Mouse (Mus musculus) gastrocnemius, postnatal 4 days (tissue): ENCODE results near the gene Kxd1. TPM values are rescaled to one million over a fixed set of nuclear protein-coding genes. Genes with fewer than 3 reads are reported as not detected.

ENCODE experiments used
- DNase-seq, 2 experiments: peaks; one replicate each; pipeline ENCODE4 v3.0.0; 2021 to 2022; ENCODE audit warnings: low spot score in 2 of 2, mixed read lengths in 2 of 2
- total RNA-seq, 2 experiments: library from RNA; stranded (reverse); gene quantifications; 2 replicates each; pipeline ENCODE4 v1.2.3; 2021

Kxd1 gene
- total RNA-seq, 2 experiments from 2014 or later, result 57.6 to 60.7 TPM

DNA sequence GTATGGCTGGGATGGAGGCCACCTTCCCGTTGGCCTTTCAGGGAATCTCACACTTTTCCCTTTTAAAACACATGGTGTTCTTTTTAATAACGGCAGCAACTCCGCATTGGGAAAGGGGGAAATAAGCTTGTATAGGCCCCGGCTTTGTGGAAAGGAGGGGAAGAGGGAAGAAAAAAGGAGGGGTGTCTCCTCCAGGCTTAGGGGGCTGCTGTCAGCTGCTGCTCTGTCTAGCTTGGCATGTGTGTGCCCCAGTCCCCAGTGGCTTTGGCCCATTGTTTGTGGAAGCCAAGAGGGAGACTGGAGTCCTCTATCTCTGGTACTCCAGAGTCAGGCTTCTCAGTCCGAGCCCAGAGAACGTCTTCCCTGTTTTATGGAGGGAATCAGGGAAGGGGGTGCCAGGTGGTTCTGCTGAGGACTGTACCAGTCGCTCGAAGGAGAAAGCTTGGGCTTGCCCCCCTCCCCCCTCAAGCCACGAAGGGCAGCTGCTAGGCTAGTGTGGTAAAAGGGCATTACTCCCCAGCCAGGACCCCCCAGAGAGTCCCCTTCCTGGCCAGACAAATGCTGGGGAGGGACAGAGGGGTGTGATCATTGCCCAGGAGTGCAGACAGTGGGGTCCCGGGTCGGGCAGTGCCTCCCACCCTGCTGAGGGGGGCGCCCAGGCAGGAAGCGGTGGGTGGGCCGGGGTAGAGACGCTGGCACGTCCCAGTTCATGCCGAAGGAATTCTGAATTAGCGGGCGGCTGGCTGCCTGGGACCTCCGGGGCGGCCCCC lies 32.6 kb downstream of the Kxd1 start:
- no peak for DNase-seq

DNA sequence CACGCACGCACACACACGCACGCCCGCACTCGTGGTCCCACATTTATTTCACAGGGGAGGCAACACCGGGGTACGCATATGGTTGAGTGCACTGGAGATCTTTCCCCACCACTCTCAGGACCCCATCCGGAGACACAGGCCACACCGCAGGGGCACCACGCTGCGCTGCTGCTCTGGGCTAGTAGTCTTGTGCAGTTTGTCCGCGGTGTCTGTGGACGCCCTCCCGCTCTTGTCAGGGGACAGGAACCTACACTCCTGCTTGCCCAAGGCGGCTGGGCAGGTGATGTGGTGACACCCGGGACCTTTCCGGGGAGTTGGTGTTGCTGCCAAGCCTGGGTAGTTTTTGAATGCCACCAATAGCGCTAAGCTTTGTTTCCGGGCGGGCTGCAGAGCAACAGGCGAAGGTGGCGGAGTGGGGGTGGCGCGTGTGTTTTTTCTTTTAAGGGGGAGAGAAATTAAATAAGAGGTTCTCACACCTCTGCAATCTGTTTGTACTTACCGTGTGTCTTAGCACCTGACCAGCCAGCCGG lies 33.3 kb downstream of the Kxd1 start:
- no peak for DNase-seq

DNA sequence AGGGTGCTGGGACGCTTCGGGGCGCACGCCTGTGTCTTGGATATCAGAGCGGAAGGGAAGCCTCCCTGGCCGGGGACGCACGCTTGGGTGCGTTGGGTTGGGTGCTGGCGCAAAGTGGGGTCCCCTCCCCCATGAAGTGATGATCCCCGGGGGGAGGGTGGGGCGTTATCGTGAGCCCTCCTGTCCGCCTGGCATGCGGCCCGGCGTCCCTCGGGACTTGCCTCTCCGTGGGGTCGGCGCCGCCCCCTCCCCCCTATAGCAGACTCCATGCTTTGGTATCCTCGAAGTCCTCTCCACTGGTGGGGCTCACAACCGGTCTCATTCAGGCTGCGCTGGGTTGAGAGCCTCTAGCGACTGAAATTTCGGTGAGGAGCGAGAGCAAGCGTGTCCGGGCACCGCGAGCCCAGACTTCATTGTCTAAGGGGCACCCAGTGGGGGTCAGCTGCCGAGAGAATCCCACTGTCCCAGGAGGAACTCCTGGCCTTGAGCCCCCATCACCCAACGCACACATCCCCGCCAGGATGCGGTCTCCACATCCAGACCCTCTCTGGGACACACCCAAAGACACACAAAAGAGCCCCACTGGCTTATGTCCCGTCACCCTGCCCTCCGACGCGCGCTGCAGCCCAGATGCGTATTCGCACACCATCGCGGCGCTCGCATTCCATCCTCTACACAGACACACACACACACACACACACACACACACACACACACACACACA lies 33.9 kb downstream of the Kxd1 start:
- no peak for DNase-seq

DNA sequence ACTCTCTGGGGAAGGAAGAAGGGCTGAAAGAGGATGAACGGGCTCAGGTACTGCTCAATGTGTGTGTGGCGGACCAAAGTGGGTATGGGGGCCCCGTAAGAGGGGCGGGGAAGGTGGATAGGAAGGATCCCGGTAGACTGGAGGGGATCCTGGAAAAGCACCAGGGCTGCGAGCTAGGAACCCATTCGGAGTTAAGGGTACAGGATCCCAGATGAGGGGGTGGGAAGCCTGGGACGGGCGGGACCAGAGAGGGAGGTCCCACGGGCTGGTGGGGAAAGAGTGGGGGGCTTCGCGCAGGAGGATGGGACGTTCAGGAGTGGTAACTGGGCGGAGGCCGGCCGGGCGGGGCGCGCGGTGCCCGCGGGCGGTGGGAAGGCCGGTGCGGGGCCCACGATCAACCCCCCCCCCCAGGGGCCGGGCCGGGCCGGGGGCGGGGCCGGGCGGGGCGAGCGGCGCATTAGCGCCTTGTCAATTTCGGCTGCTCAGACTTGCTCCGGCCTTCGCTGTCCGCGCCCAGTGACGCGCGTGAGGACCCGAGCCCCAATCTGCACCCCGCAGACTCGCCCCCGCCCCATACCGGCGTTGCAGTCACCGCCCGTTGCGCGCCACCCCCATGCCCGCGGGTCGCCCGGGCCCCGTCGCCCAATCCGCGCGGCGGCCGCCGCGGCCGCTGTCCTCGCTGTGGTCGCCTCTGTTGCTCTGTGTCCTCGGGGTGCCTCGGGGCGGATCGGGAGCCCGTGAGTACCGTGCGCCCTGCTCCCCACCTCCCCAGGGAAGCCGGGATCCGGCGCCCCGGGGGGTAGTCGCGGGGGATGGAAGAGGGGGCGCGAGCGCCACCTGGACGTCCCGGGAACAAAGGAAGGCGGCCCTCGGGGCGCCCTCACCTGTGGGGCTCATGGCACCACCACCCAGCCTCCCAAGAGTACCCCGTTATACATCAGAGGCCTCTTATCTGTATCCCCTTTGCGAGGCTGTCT lies 34.8 kb downstream of the Kxd1 start, which contains the start of gene Crlf1:
Gene Crlf1 (plus strand): TSS at position 495 of the 977 bp plus-strand sequence.
- DNase-seq, result no peak

DNA sequence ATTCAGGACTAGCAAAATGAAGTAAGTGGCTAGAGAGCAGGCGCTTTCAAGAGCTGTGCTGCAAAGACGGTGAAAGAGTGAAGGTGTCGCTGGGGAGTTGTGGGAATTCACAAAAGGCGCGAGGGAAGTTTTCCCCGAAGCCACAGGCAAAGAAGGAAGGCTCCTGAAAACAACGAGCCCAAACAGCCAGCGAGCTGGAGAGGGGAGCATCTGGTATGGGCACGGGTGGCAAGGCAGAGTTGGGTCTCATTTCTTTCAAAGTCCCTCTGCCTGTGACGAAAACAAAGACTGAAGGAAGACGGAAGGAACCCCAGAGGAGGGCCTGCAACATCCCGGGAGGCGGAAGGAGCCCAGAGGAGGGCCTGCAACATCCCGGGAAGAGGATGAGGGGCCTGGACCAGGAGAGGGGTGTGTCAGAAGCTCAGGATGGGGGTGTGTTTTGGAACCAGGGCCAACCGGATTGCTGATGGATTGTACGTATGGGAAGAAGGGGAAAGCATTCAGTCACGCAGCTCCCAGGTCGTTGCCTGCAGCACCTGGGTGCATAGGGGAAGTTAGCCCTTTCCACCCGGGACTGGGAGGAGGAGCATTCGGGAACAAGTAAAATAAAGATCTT lies 36.8 kb downstream of the Kxd1 start:
- DNase-seq, result no peak

DNA sequence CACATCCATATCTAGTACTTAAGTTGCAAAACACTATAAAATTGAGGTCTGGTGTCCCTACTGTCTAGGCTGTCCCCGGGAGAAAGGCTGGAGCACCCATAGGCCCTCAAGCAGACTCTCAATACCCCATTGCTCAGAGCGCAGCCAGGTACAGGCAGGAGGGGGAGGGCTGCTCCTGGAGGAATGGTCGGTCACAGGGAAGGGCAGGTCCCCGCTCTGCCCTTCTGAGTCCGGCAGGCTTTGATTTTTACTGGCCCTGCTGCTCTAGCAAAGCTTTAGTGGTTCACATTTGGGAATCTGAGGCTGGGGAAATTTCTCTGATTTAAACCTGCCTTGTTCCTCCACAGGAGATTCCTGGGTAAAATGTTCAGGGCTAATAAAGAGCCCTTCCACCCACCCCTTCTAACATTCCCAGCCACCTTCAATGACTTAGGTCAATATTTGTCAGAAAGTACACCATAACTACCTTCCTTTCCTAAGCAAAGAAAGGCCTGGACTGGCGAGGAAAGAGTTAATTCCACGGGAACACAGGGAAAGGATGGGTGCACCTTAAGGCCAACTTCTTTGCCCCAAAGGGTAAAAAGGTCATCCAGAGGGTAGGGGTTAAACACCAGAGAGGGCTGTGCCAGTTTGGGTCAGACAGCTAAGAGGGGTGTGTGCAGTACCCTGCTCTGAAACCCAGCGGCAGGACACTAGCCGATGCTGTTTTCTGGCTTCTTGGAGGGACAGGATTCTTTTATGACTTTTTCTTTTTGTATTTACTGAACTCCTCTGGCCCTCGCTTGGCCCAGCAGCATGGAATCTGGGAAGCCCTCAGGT lies 37.5 kb downstream of the Kxd1 start:
- no peak for DNase-seq

DNA sequence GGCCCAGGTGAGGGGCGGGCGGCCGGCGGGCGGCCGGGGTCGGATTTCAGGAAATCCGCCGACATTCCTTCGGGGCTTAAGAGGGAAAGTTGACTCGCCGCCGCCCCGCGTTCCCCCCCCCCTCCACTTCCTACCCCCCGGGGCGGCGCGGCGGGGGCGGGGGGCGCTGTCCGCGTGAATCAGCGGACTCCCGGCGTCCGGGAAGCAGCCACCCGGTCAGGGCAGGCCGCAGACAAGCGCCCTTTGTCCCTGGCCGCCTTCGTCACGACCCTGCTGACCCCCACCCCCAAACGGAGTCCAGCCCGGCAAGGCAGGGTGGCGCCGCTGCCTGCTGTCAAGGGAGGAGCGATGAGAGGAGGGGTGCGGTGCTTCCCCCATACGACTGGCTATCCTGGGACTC lies 38.2 kb downstream of the Kxd1 start:
- DNase-seq, result no peak

DNA sequence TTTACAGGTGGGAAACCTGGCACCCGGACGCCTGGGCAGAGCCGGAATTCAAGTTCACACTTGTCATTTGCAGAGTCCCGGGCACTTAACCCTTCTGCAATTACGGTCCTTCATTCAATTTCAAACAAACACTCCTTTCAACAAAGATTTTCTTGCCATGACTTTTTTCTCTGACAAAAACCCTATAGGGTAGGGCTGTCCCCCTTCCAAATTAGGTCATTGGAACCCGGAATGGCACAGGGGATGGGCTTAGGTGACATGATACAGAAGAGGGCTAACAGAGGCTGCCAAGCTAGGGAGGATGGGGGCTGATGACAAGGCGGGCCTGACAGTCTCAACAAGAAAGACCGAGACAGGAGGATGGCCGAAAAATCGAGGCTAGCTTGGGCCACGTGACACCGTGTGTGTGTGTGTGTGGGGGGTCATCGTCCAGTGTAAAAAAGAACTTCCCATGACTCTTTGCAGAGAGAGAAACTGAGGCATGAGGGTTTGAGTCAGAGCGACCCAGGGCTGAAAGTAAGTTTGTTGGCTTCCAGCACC lies 38.8 kb downstream of the Kxd1 start:
- no peak for DNase-seq

DNA sequence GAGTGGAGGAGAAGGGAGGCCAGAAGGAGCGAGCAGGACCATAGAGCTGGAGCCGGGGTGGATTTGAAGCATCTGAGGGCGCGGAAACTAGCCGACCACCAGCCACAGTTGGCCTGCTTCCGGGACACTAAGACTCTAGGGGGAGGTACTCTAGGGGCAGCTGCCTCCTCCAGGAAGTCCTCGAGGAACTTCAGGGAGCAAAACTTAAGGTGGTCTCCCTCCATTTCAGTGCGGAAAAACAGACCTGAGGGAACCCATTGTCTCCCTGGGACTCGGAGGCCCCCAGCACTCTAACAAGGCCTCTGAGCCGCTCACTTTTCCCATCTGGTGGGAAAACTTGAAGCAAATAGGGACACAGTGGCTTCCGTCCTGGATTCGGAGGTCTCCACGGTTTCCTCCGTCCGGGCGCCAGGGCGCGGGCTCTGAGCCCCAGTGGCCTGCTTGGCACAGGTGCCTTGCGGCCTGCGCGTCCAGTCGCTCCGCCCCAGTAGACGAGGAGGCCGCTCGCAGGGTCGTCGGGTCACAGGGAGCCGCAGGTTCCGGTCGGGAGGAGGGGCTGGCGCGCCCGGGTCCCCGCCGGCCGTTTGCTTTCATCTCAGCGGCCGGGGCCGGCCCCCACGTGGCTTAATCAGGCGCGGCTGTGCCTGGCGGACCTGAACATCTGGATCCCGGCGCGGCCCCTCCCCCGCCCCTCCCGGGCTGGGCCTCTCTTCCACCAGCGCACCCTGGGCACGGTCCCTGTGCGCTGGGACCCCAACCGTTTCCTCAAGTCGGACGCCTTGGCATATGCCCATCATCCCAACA lies 39.6 kb downstream of the Kxd1 start:
- DNase-seq, result no peak

DNA sequence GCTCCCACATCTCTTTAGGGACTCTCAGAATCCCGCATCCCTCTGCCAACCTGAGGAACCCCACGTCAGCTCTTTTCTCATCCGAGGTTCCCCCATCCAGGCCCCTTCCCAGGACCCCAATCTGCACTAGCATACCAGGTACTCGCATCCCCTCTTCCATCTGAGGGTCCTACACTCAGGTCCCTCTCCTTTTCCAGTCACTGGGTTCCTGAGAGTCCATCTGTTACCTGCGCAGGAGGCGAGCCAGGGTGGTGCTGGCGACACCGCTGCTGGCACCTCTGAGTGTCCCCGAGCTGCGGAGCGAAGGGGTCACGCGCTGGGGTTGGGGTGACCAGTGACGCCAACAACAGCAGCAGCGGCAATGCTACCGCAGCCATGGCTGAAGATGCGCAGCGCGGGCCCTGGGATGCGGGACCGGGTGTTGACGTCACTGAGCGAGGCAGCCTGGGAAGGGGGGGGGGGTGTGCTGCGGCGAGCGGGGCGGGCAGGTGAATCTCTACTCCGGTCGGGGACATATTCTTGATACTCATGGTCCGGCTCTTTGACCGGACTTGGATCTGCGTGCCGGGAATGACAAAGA lies 40.7 kb downstream of the Kxd1 start, which contains the start of gene Tmem59l:
Gene Tmem59l (minus strand): TSS at position 418 of the 580 bp plus-strand sequence.
- no peak for DNase-seq

DNA sequence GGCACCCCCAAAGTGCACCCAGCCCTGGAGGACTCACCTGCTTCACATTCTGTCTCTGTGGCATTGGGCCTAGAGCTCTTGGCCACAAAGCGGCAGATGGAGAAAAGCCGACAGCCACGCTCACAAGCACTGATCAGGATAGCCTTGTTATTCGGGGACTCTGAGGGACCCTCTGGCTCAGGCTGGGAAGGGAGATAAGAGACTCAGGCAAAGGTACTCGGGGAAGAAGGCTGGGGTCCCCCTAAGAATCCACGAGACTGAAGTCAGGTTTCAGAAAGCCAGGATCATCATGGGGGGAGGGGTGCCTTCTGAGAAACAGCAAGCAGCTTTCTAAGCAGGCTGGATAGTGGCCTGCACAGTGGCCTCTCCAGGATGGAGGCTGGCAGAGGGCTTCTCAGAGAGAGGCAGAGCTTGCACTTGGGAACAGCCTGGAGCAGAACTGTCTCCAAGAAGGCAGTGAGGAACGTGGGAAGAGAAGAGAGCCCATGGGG lies 41.5 kb downstream of the Kxd1 start:
- DNase-seq, result no peak

DNA sequence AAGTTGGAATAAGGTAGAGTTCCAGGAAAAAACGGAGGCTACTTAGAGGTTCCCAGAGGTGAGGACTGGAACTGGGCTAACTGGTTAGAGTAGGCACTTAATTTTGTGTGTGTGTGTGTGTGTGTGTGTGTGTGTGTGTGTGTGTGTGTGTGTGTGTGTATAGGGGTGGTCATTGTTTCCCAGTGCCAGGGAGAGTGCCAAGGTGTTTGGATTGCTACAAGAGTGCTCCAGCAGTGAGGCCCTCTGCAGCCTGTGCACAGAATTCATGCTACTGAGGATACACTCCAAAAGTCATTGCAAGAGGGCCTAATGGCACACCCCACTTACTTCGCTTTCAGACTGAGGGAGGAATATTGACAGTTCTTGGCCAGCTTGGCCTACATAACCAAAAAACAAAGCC lies 44.8 kb downstream of the Kxd1 start:
- DNase-seq, result no peak

DNA sequence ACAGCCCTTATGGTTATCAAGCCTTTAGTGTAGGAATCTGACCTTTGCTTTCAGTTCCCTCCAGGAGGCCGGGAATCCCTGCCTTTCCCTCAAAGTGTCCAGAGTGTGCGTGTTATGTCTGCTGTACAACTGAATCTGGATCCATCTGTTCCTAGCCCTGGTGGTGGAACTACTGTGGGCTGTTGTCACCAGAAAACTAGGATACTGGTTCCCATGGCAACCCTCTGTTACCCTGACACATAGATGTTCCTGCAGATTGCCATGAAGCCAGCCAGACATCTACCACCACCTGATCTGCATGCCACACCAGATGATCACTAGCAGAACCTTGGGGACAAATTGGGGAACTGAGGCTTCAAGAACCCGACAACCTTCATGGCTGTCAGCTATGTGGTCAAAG lies 45.8 kb downstream of the Kxd1 start:
- DNase-seq, result no peak

DNA sequence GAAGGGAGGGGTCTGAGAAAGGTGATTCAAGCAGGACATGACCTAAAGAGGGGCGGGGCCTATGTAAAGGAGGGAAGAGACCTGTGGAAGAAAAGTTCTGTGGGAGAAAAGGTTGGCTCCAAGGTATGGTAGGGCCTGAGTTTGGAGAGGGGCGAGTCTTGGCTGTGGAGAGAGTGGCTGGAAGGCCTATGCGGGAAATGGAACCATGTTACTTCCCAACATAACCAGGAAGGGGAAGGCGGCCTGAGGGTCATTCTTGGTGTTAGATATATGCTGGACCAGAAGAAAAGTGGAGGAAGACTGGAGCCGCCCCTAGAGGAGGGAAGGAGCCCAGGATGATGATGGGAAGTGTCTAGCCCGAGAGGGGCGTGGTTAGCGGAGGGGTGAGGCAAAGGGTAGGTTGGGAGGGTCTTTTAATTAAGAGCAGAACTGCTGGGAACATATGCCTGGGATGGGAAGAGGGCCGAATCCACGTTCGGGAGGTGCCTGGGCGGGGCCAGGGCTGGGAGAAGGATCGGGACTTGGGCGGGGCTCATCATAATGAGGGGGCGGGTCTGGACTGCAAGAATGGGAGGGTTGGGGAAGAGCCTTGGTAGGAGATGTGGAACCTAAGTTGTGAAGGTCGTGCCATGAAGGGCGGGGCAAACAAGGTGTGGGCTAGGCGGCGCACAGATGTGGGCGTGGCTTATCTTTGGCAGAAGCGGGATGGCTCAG lies 50.3 kb downstream of the Kxd1 start:
- no peak for DNase-seq

DNA sequence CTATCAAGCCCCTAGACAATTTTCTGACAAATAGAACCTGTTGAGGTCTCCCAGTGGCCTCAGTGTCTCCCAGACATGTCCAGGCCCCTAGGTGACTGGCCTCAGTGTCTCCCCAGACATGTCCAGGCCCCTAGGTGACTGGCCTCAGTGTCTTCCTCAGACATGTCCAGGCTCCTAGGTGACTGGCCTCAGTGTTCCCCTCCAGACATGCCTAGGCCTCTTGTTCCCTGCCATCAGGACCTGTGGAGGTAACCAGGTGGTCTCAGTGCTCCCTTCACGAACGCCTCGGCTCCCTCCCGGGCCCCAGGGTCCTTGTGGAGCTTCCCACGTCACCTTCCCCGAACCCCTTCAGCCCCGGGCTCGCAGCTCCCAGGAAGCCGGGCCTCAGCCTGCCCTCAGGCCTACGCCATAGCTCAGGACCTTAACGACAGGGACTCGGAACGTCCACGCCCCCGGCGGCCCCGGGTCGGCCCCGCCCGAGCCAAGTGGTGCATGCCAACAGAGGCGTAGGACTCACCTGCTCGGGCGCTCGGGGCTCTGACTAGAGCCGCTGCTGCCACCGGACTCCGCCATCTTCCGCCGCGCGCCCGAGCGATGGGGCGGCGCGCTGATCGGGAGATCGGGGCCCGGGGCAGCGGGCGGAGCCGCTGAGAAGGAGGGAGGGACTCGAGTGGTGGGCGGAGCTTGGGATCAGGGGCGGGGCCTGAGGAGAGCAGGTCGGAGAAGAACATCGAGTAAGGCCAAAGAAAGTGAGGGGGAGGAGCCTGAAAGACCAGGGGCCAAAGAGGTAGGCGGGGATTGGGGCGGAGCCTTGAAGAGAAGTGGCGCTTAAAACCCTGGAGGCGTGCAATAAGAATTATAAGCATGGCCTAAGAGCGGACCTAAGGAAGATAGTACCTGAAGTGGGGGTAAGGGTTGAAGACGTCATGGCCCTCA lies 51.2 kb downstream of the Kxd1 start, which contains the start of gene Klhl26:
Gene Klhl26 (minus strand): TSS at position 636 of the 936 bp plus-strand sequence.
- DNase-seq, result peak; percentile 82 to 93

DNA sequence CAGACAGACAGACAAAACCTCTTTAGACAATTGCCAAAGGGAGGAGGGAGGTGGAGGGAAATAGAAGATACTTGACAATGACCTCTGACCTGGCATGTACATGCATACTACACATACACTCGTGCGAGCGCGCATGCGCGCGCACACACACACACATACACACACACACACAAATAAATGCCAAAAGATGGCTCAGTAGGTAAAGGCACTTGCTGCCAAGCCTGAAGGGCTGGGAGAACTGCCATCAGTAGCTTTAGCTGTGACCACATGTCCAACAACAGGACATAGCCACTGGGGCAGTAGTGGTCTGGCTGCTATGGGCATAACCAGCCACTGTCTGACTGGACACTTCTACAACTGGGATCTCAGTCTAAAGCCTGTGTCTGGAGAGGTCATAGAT lies 55.9 kb downstream of the Kxd1 start:
- DNase-seq, result no peak
